Mouse (Mus musculus): ENCODE measurements around the gene Uaca. TPM values are rescaled to one million over a fixed set of nuclear protein-coding genes. Genes with fewer than 3 reads are reported as not detected.

The Uaca gene
- polyA plus RNA-seq, 1 experiment from 2014 or later = 22.0 TPM

DNA sequence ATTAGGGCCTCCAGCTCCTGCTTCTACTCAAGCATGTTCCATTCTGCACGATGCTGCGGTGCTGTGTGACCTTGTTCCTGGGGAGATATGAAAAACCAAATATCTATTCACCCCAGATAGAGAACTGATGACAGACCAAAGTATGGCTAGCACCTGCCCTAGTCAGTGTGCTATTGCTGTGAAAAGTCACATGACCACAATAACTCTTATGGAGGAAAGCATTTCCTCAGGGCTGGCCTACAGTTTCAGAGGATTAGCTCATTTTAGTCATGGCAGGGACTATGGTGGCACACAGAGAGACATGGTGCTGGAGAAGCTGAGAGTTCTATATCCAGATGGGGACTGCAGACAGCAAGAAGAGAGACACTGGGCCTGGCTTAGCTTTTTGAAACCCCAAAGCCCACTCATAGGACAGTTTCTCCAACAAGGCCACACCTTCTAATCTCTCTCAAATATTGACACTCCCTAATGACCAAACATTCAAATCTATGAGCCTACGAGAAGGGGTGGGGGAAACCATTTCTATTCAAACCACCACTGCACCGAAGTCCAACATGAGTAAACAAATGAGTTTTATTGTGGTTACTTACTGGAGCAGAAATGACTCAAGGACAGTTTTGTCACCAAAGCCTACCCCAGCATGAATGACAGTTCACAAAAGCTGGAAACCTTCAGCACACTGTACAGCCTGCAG is 135.1 kb downstream of the Uaca start:
- no peak overlapping the region for H3K4me2 ChIP-seq (replicated peaks)
- H3K36me3 ChIP-seq = no peaks in the 10 kb centered on the region
- no peaks in the 10 kb centered on the region for H3K9me3 ChIP-seq
- no peak for ATAC-seq
- H3K27ac ChIP-seq = no peak overlapping the region
- WGBS = 83% methylated on average over 4 of the region's 4 CpGs
- H3K4me1 ChIP-seq (replicated peaks) = no peaks in the 10 kb centered on the region
- no peak overlapping the region for H3K9ac ChIP-seq (replicated peaks)
- H3K27me3 ChIP-seq = no peaks in the 10 kb centered on the region
- no peak overlapping the region for H3K4me3 ChIP-seq (replicated peaks)

Other genes with a start within 250 kb of the Uaca start
- 79.2 and 83.6 TPM in 2 replicates for gene Lrrc49, start 106.4 kb upstream of the Uaca start, polyA plus RNA-seq (2015; fragmentation: Nextera tagmentation; extraction: Ambion mirVana)
- gene Larp6, start 81.6 kb upstream of the Uaca start, polyA plus RNA-seq (2015; fragmentation: Nextera tagmentation; extraction: Ambion mirVana) = 6.5 and 7.7 TPM in 2 replicates